Mouse (Mus musculus): ENCODE results near the gene Ckap5.
A peak's percentile ranks its signal among the peaks of the same experiment; 100 is the strongest.

The Ckap5 gene

DNA sequence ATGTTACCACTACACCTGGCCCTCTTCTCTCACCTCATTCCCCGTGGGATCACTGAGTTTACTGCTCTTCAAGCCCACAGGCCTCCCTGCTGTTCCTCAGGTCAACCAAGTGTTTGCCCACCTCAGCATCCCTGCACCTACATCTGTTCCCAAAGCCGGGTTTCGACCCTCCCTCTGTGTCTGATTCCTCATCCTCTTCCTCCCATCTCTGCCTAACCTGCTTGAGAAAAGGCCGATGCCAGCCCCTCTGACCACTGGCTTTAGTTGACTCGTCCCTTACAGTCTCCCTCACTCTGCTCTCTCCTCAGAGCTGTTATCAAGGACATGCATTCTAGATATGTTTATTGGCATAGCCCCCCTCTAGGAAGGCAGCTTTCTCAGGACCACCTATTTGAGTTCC lies 100.9 kb downstream of the Ckap5 start:
- no peak for DNase-seq (ENCODE audit: low read depth, low spot score)

DNA sequence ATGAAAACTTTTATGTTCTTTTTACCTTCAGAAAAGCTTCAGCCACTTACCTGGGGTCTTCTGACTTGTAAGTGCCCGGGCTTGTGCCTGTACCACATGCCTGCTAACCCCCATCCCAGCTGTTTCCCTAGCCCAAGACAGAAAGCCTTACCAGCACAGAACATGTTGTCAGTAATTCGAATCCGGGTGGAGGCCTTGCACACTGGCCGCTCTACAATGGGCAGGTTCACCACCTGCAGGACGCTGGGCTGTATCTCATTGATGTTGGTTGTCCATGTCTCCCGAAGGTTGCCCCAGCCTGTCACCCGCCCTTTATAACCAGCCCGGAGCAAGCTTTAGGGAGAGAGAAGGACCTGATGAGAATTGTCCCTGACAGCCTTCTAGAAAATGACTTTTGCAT lies 101.6 kb downstream of the Ckap5 start:
- no peak for DNase-seq (ENCODE audit: low read depth, low spot score)

- DNase-seq (ENCODE audit: low read depth, low spot score): no peak
Measured at GRCm38 (mm10) chr2:91629682-91630081, 103.1 kb downstream of the Ckap5 start.

- no peak for DNase-seq (ENCODE audit: low read depth, low spot score)
Measured at GRCm38 (mm10) chr2:91630384-91630783, 103.8 kb downstream of the Ckap5 start.

GRCm38 (mm10) chr2:91631826-91632225 lies 105.3 kb downstream of the Ckap5 start:
- DNase-seq (ENCODE audit: low read depth, low spot score): no peak

GRCm38 (mm10) chr2:91632316-91632715 lies 105.8 kb downstream of the Ckap5 start:
- DNase-seq (ENCODE audit: low read depth, low spot score): no peak

DNA sequence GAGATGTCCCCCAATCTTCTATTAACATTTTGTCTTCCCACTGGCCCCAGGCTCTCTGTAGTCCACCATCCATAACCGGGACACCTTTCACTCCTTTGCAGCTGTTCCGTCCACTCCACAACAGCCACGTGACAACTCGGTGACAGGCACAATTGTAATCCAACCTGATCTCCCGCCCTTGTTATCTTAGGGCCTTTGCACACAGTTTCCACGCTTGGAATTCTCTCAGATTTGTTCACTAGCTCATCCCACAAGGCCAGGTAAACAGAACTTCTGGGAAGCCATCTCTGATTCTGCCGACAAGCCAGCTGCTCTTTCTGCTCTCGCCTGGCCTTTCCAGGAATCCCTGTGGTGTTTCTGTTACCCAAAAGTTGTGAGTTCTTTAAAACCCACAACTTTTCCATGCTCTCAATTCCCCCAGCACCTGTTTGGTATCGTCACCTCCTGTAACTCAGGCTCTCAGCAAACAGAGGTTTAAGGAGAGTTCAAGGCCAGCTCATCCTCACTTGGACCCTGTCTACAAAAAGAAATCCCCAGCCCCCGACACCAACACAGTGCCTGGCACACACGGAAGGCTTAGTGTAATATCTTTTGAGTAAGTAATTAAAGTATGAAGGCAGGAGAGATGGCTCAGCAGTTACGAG lies 106.9 kb downstream of the Ckap5 start:
- DNase-seq (ENCODE audit: low read depth, low spot score): no peak

GRCm38 (mm10) chr2:91634841-91635240 lies 108.3 kb downstream of the Ckap5 start:
- DNase-seq (ENCODE audit: low read depth, low spot score): no peak

DNA sequence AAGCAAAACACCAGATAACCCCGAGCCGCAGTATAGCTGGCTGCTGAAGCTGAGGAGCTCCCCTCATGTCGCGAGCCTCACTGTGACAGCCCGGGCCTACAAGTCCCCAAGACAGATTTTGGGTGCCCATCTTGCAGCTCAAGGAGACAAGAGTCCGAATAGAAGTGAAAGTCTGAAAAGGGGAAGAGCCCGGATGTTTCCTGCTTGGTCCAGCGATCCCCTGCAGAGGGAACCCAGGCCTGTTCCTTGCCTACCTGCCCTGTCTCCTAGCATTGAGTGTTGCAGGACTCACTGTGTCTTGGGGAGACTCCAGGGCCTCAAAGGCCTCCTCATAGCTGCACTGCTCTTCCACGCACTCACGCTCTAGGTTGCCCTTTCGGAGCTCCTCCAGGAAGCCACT lies 108.9 kb downstream of the Ckap5 start:
- no peak for DNase-seq (ENCODE audit: low read depth, low spot score)

DNA sequence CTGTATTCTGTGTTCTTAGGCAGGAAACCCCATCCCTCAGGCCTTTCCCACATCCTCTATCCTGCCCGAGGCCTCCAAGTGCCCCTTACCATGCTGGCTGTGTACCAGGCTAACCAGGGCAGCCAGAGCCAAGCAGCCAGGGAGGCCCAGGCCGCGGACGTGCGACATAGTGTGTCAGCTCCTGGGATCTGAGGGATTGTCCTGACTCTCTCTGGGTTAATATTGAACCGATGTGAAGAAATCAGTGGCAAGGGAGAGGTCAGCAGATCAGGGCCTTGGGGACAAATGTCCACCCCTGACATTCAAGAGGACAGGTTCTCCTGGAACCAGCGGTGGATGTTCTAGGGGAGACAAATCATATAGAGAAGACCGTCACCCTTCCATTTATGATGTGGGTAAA lies 109.7 kb downstream of the Ckap5 start, which contains the start of gene F2:
F2 (minus strand) TSS at position 186 of the 400 bp plus-strand sequence.
- DNase-seq (ENCODE audit: low read depth, low spot score): no peak

DNA sequence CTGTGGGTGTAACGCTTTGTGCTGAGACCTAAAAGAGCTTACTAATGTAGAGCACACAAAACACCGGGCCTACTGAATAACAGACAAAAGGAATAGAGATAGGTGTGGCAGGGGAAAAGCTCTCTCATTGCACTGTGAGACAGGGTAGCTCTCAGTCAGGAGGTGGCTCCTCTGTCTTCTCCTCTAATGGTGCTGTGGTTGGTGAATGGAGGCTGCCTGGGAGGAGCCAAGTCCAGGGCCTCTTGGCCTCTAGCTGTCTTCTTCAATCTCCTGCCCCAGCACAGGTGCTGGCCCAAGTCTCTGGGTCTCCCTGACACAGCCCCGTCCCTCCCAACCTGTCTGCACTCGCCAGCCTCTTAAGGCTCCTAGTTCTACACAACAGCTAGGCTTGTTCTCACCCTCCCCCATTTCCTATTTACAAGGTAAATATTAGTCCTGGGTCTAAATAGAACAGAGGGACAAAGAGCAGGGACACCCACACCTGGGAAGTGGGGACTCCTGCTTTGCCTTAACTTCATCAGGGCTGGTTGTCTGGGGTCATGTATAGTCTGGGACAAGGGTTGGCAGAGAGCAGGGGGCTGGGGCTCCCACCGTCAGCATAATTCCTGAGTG lies 110.3 kb downstream of the Ckap5 start:
- DNase-seq (ENCODE audit: low read depth, low spot score): no peak

- DNase-seq (ENCODE audit: low read depth, low spot score): no peak
Measured at GRCm38 (mm10) chr2:91638931-91639330, 112.4 kb downstream of the Ckap5 start.

DNA sequence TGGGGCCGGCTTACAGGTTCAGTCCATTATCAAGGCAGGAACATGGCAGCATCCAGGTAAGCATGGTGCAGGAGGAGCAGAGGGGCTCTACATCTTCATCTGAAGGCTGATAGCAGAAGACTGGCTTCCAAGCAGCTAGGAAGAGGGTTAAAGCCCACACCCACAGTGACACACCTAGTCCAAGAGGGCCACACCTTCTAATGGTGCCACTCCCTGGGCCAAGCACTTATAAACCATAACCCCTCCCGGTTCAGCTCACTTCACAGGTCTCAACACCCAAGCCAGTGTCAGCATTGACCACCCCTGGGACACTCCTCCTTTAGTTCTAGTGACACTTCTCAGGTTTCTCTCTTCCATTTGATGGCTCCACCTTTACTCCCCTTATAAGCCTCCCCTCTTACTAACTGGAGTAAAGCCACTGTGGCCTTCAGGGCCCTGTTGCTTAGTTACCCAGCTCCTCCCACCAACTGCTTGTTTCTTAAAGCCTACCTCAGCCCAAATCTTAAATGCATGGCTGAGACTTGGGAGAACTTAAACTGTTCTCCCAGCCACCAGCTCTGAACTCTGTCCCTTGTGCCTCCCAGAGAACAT lies 116.4 kb downstream of the Ckap5 start:
- DNase-seq (ENCODE audit: low read depth, low spot score): no peak

GRCm38 (mm10) chr2:91644021-91644420 lies 117.5 kb downstream of the Ckap5 start:
- no peak for DNase-seq (ENCODE audit: low read depth, low spot score)

- no peak for DNase-seq (ENCODE audit: low read depth, low spot score)
Measured at GRCm38 (mm10) chr2:91645354-91645753, 118.8 kb downstream of the Ckap5 start.

GRCm38 (mm10) chr2:91645811-91646210 lies 119.2 kb downstream of the Ckap5 start:
- no peak for DNase-seq (ENCODE audit: low read depth, low spot score)

GRCm38 (mm10) chr2:91646733-91647132 lies 120.2 kb downstream of the Ckap5 start:
- DNase-seq (ENCODE audit: low read depth, low spot score): peak; percentile 71

GRCm38 (mm10) chr2:91649152-91649551 lies 122.6 kb downstream of the Ckap5 start:
- DNase-seq (ENCODE audit: low read depth, low spot score): no peak

DNA sequence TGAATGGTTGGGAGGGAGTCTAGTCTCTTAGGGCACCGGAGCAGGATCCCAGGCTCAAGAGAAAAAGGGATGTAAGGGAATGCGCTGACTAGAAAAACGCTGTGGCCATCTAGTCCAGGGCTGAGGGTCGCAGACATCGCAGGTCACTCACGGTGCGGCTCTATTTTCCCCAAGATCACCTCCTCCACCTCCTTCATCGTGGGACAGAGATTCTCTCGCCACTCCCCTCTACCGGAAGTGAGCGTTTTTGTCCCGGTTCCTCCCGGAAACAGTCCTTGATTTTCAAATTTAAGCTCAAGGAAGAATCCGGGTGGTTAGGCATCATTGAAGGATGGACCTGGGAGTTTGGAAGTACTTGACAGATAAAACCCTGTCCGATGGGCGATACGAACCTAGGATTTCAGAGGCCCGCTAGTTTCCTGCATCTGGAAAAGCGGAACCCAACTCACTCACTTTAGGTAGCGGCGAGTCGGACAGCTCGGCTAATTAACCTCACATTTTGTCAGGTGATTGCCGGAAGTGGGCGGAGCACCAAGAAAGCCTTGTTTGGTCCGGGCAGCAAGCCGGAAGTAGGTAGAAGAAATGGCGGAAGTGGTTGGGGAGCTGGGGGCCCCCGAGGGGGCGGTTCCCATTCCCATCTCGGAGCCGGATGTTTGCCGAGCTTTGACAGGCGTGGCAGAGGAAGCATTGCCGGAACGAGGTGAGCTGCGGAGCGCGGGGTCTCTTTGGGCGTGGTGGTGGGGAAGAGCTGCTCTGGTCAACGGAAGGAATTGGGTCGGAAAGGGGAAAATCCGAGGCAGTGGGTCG lies 123.2 kb downstream of the Ckap5 start, which contains the start of the genes Zfp408 and Arhgap1:
Zfp408 (minus strand) TSS at position 239 of the 807 bp plus-strand sequence.
Arhgap1 (plus strand) TSS at position 308 of the 807 bp plus-strand sequence.
- DNase-seq (ENCODE audit: low read depth, low spot score): peak; percentile 98

DNA sequence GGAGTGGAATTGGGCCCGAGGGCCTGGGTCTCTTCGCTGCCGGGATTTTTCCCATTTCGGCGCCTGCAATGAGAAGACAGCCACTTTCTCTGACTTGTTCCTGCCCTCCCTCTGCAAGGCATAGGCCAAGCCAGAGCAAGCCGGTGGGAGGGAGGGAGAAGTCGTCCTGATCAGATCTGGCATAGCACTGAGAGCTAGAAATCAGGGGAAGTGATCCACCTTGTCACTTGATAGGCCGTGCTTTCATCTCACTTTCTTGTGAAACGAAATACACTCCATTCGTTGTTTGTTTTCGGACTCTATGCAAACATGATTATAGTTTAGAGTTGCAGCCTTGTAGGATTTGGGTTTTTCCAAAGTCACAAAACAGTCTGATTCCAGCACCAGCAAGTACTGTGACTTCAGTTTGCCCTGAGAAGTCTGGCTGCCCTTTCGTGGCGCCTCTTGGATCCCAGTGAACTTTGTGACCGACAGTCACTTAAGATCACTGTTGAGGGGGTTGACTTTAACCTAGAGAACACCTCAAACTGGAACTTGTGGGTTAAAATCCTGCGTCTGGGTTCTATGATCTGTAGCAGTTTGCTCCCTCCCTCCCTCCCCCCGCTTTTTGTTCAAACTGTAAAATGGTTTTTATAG lies 123.9 kb downstream of the Ckap5 start:
- no peak for DNase-seq (ENCODE audit: low read depth, low spot score)

DNA sequence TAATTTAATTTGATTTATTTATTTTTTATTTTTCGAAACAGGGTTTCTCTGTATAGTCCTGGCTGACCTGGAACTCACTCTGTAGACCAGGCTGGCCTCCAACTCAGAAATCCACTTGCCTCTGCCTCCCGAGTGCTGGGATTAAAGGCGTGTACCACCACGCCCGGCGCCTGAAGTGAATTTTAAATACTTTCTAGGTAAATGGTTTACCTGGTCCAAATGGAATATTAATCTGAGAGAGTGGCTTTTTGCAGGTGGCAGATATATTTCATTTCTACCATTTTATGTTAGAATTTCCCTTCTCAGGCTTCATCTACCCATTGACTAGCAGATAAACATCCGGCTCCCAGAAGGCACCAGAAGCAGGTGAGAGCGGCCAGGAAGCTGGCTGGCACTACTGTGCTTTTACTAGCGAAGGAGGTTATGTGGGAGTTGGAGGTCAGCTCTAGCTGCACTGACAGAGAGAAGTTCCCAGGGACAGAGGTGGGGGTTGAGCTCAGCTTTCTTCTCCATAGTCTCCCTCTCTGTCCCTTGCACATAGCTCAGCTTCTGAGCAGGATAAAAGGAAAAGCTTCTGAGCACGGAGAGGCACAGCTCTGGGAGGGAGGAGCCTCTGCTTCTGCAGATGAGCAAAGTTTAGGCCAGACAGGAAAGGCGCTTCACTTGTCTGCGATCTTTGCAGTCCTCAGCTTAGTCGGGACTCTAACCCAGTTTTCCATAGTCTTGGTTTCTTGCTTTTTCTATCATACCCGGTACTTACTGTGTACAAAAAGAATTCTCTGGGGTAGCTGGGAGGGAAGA lies 125.1 kb downstream of the Ckap5 start:
- DNase-seq (ENCODE audit: low read depth, low spot score): no peak
